Mouse (Mus musculus) urinary bladder, postnatal 25 days (tissue): Measurements from ENCODE around the gene Sdr39u1.

ENCODE experiments used
- DNase-seq: peaks from one replicate; pipeline ENCODE4 v3.0.0; 2022; ENCODE audit warnings: low spot score

Gene Sdr39u1

DNA sequence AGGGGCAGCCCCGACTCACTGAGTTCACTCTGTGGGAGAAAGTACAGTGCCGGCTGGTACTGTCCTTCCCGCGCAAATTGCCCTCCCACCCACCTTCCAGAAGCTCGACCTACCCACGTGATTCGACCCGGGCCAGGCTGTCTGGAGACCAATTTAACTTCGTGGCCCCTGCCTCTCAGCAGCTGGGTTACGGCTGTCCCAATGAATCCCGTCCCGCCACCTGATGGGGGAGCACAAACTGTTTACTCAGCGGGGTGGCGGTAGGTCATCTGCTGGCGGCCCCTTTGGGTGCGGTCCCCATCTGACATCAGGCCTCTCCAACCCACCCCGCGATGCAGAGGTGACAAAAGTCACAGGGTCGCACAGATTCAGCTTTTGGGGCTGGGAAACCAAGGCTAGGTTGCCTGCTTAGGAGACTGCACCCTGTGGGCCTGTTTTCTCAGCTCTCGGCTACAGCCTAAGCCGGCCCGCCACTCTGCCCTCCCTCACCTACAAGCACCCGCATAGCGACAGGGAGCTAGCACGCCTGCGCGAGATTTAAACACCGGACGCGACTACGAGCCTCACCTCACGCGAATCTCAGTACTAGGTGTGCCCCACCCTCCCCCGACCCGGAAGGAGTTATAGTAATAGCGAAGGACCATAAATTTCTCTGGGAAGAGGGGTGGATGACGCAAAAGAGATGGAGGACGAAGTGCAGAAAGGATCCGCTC is at the start of gene Sdr39u1:
TSS of gene Sdr39u1 (minus strand) at position 593 of the 713 bp plus-strand sequence.
- peak; percentile 74 for DNase-seq

- no peak for DNase-seq
Observed at GRCm38 (mm10) chr14:55946269-55946969, 46.3 kb upstream of the Sdr39u1 start.

GRCm38 (mm10) chr14:55944575-55944974 is 44.5 kb upstream of the Sdr39u1 start, which contains the start of gene Cma1:
Gene Cma1, minus strand, starts transcription at chr14:55944675.
- no peak for DNase-seq

DNA sequence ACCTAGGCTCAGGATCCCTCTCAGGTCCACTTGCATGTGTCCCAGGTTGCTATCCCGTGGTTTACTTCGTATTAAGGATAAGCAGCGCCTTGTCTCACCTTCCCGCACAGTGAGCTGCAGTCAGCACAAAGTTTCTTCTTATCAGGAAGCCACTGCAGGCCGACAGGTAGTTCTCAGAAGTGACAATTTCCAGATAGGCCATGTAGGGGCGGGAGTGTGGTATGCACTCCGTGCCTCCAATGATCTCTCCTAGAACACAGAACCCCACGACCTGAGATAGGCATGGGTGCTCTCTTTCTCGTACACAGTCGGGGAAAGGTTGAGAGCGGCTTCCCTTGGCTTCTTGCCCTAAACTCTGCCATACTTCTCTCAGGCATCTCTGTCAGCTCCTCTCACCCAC is 43.5 kb upstream of the Sdr39u1 start:
- no peak for DNase-seq

DNA sequence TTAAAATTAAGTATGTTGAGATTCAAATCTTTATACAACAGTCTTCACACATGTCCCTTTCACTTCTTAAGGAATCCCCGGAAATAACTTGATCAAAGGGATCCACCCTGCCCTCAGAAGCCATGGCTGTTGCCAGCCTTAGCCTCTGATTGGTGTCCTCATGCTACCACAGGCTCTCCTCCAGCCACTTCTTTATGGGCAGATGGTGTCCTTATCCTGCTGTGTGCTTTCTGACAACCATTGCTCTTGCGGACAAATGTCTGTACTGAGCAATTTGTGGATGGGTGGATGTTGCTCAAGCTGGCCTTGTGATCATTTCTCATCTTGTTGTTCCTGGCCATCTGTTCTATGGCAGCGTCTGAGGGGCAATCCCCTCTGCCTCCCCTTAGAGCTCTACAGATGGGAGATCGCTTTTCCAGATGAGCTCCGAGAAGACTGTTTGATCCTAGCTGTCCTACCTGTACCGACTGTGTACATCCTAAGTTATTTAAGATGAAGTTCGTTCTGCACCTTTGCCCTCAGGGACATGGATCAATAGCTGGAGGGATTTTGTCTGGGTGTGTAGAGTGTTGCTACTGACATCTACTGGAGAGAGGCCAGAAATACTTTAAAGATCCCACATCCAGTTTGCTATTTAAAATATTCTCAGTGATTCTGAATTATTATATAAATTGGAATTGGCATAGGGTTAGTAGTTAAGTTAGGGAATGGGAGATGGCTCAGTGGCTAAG is 40.1 kb upstream of the Sdr39u1 start:
- DNase-seq = no peak

- no peak for DNase-seq
Observed at GRCm38 (mm10) chr14:55933586-55933985, 33.5 kb upstream of the Sdr39u1 start.

GRCm38 (mm10) chr14:55929263-55929997 is 29.3 kb upstream of the Sdr39u1 start:
- DNase-seq = no peak

- no peak for DNase-seq
Observed at GRCm38 (mm10) chr14:55926847-55927246, 26.8 kb upstream of the Sdr39u1 start.

- no peak for DNase-seq
Observed at GRCm38 (mm10) chr14:55922475-55923232, 22.6 kb upstream of the Sdr39u1 start.

DNA sequence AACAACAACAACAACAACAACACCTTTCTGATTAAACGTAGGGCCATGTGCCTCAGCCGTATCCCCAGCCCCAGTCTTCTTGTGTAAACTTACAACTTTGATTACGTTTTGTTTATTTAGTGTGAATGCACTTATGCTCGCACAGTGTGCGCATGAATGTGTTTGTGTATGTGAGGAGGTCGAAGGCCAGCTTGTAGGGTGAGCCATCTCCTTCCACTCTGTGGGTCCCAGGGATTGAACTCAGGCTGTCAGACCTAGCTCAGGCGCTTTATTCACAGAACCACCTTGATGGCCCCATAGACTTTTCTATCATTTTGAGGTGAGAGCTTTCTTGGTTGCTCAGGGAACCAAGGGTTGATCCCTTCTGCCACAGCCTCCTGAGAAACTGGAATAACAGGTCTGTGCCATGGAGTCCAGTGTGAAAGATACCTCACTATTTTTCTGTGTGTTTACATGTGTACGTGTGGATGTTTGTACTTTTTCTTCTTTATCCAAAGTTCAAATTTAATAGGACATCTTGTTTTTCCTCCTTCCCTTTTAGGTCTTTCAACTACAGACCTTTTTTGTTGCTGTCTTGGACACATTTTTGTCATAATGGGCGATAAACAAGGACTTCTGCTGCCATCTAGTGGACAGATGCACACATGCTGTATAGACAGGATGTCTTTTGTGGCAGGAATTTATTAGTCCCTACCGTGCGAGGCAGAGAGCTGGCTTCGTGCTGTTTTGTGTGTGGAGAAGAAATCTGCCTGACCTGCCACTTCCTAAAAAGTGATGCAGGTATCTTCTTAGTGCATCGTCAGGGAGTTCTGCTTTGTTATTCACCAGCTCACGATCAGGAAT is 18.4 kb upstream of the Sdr39u1 start:
- peak; percentile 58 for DNase-seq

DNA sequence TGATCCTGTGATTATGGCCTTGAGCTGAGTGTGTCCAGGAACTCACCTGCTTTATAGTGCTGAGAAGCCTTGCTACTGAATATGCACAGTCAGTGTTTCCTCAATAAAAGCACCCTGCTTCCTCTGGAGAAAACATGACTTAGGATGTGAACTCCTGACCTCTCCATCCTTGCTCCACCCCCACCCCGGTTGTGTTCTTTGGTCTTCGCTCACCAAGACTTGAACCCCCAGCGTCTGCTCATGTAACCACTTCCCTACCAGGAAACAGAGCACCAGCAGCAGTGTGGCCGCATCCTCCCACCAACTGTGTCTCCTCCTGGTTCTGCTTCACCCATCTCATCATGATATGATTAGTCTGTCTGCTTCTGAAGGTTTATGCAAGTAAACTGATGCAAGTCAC is 13.3 kb upstream of the Sdr39u1 start:
- no peak for DNase-seq

DNA sequence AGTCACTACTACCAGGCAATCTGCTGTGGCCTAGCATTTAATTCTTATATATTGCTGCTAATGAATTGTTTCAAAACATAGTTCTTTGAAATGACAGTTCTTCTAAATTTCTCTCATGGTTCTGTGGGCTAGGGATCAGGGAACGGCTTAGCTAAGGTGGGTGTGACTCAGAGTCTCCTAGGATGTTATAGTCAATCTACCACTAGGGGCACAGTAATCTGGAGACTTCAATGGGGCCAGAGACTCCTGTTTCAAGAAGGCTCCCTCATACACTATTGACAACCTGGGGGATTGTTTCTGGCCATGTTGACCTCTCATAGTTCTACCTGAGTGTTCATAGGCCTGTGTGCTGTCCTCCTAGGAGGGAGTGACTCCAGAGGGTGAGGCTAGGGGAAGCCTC is 5.4 kb upstream of the Sdr39u1 start:
- DNase-seq = no peak

DNA sequence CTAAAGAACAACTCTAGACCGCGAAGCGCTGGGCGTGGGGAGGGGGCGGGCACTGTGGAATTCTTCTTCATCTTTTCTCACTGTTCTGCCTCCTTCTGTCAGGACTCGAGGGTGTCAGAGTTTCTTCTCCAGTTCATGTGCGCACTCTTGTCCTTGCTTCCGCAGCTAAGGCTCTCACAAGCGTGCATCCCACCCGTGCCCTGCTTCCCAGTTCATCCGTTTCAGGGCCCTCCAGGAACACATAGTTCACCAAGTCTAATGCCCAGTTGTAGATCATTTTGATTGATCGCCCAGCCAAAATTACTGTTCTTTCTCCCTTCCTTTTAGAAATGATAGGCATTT is 292 bp upstream of the Sdr39u1 start:
- no peak for DNase-seq

DNA sequence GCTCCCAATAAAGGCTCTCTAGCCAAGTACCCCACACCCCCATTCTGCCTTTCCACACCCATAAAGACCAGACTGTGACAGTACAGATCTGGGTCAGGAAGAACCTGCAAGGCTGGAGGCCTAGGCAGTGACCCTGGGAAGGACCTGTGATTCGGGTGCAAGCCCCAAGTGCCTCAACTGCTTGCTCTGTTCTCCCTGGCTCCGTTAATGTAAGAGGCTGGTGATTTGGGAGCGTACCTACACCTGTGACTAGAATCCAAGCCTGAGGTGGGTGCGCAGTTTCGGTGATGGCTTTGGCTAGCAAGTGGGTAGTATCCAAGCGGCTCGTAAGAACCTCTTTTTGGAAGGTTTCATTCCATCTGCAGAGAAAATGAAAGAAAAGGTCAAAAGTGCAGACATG is 1.1 kb downstream of the Sdr39u1 start:
- DNase-seq = no peak

GRCm38 (mm10) chr14:55897671-55898070 is 2.4 kb downstream of the Sdr39u1 start:
- DNase-seq = no peak

GRCm38 (mm10) chr14:55886571-55887382 is 13.3 kb downstream of the Sdr39u1 start:
- DNase-seq = no peak

DNA sequence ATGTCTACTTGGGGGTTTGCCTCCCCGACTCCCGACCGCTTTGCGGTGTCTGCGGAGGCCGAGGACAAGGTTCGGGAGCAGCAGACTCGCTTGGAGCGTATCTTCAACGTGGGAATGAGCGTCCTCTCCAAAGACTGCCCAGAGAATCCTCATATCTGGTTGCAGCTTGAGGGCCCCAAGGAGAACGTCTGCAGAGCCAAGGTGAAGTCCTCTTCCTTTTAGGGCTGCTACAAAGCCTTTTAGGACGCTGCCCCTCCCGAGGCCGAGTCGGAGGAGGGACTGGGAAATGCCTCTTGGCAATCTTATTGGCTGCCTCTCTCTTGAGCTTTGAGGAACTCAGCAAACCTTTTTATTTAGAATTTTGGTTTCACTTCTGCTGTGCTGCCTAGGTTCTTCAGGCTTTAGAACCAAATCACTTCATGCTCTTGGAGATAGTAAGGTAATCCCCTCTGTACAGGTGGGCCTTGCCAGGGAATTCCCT is 14.3 kb downstream of the Sdr39u1 start:
- DNase-seq = no peak

DNA sequence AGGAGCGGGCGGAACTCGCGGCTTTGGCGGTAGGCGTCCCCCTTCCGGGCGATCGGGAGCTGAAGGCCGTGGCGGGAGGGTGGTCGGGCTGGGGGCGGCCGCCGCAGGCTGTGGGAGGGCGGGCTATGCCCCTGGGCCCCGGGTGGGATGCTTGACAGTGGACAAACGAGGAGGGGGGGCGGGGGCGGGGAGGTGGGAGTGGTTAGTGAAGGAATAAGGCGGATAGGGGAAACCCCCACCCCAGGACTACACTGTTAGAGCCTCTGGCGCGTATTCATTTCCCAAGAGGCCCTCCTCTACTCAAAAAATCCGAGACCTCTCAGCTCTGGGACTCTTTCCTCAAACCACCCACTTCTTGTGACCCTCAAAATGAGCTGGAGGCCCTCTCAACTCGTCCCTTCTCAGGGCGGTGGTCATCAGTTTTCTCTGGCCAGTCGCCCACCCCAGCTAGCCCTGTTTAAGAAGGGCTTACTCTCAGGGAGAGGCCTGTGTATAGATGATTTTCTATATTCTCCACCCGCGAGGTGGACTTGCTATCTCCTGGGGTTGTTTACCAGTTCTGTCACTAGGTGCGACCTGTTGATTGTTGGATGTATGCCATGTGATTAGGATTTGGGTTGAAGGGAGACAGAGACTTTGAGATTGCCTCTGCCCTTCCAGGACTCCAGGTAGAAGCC is 14.8 kb downstream of the Sdr39u1 start:
- no peak for DNase-seq

DNA sequence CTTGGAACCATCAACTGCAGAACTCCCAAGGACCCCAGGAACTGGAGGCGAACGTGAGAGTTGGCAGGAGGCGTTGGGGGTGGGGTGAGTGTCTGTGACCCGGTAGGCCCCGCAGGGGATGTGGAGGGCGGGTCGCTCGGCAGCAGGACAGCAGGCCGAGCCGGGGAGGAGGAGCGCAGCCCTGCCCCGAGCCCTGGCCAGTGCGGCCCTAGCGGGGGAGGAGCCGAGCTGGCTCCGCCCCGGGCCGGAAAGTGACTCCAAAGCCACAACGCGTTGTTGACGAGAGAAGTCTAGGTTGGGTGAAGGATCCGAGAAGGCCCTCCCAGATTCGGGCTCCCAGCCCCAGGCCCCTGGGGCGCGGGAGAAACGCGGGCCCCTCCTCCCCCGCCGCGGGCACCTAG is 15.4 kb downstream of the Sdr39u1 start, which contains the start of gene Khnyn:
TSS of gene Khnyn (plus strand) at position 235 of the 401 bp plus-strand sequence.
- peak; percentile 83 for DNase-seq
